Mouse (Mus musculus) adrenal gland (tissue): ENCODE measurements at regions not wholly inside any gene's neighbourhood (a gene's known extent, or its start where the extent isn't known, plus 50 kb on each side); places are given as distances from the start of the nearest gene placed in this dataset.

Source experiments
- intact Hi-C: fragments of 180-260 bp; cut with DNase I; formaldehyde crosslinking; loops from one replicate; pipeline ENCODE4 v1.15.1; 2025

- intact Hi-C loops: no loop called here
These were observed 365.3 kb upstream of the Tmem229a start for GRCm38 (mm10) chr6:25321446-25321845.

- intact Hi-C loops: no loop called here
These were observed 364.3 kb upstream of the Tmem229a start for GRCm38 (mm10) chr6:25320291-25320844.

- intact Hi-C loops: no loop called here
These were observed 351.4 kb upstream of the Tmem229a start for GRCm38 (mm10) chr6:25307471-25307870.

GRCm38 (mm10) chr6:25304844-25305504 is 348.9 kb upstream of the Tmem229a start:
- intact Hi-C loops: no loop called here

GRCm38 (mm10) chr6:25291613-25292012 is 335.5 kb upstream of the Tmem229a start:
- intact Hi-C loops: no loop called here

GRCm38 (mm10) chr6:25287591-25287990 is 331.5 kb upstream of the Tmem229a start:
- intact Hi-C loops: no loop called here

GRCm38 (mm10) chr6:25286313-25286712 is 330.2 kb upstream of the Tmem229a start:
- intact Hi-C loops: no loop called here

GRCm38 (mm10) chr6:25278509-25278908 is 322.4 kb upstream of the Tmem229a start:
- intact Hi-C loops: loop anchor here (5.0 to 10.0 kb wide), 2 partner anchors 256 to 429 kb away; no protein-coding TSS in a partner anchor

GRCm38 (mm10) chr6:25277703-25278447 is 321.8 kb upstream of the Tmem229a start:
- intact Hi-C loops: loop anchor here (5.0 to 10.0 kb wide), 2 partner anchors 257 to 429 kb away; no protein-coding TSS in a partner anchor

GRCm38 (mm10) chr6:25276221-25276620 is 320.1 kb upstream of the Tmem229a start:
- intact Hi-C loops: loop anchor here (5.0 to 10.0 kb wide), 2 partner anchors 259 to 431 kb away; no protein-coding TSS in a partner anchor

- intact Hi-C loops: no loop called here
These were observed 304.5 kb upstream of the Tmem229a start for GRCm38 (mm10) chr6:25260559-25260958.

- intact Hi-C loops: no loop called here
These were observed 299.7 kb upstream of the Tmem229a start for GRCm38 (mm10) chr6:25255762-25256161.

GRCm38 (mm10) chr6:25237021-25237420 is 280.9 kb upstream of the Tmem229a start:
- intact Hi-C loops: no loop called here

GRCm38 (mm10) chr6:25236616-25237015 is 280.5 kb upstream of the Tmem229a start:
- intact Hi-C loops: no loop called here
